In the genomic region with DNA sequence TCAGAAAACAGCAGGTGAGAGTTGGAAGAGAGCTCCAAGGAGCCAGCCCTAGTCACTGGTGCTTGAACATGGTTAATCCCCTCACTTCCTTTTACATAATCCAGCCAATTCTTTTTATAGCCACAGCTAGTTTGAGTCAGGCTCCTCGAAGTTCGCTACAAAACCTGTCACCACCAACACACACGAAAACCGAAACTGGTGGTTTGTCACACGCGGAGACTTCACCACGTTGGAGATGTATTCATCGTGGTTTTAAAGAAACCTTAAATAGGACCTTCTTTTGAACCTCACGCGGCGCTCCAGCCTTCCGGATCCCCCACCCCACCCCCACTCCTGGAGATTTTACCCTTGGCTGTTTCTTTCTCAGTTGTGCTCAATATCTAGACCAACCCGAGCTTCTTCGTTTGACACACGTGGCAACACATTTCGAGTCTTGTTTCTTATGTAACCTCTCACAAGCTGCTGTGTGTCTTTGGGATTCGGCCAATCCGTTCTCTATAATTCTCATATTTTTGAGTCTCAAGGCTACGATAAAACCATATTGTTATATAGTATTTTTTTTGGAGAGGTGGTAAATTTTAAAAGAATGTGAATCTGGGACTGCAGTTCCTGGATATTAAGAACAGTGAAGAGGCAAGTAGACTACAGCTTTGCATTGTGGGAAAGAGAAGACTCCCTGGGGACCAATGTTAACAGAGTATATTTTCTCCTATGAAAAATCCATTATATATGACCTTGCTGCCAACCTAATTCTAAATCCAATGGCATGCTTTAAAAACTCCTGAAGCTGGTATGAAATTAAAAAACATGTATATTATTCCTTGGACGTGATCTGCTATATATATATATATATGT, we compare ENCODE assay signal across 7 mouse cellular contexts. TPM values are rescaled to one million over a fixed set of nuclear protein-coding genes. Genes with fewer than 3 reads are reported as not detected.
DNase-seq lines count a peak whose midpoint lies in the region; ATAC-seq and TF ChIP-seq lines count a peak whose summit lies in the region.

No protein-coding gene starts in this region.

- H3K4me1 ChIP-seq in forebrain, postnatal 0 days (ENCODE audit: insufficient read depth): no peaks in the 10 kb centered on the region
- H3K4me1 ChIP-seq in hindbrain, embryonic 12.5 days: no peaks in the 10 kb centered on the region
- H3K4me1 ChIP-seq in midbrain, embryonic 12.5 days: no peaks in the 10 kb centered on the region

- no peak for TF ChIP-seq POLR2A in brain, embryonic 14.5 days (IDR thresholded peaks at IDR 0.05; ENCODE audit: borderline replicate concordance, extremely low read depth, insufficient read depth, insufficient read length, poor library complexity, severe bottlenecking)

- H3K27me3 ChIP-seq in forebrain, postnatal 0 days (ENCODE audit: insufficient read depth, low read length): no peaks in the 10 kb centered on the region
- H3K27me3 ChIP-seq in hindbrain, embryonic 12.5 days: no peaks in the 10 kb centered on the region
- H3K27me3 ChIP-seq in midbrain, embryonic 12.5 days: no peaks in the 10 kb centered on the region

- H3K4me2 ChIP-seq in forebrain, postnatal 0 days (ENCODE audit: low read depth): peak overlapping the region; percentile 47
- peak overlapping the region; percentile 33; the same call in 1 of the 2 replicates for H3K4me2 ChIP-seq in hindbrain, embryonic 12.5 days (replicated peaks)
- H3K4me2 ChIP-seq in midbrain, embryonic 12.5 days (replicated peaks): peak overlapping the region; percentile 48

- peak overlapping the region; percentile 17; the same call in 1 of the 2 replicates for H3K4me3 ChIP-seq in forebrain, postnatal 0 days (ENCODE audit: low read depth, low read length)
- no peak overlapping the region for H3K4me3 ChIP-seq in hindbrain, embryonic 12.5 days
- H3K4me3 ChIP-seq in midbrain, embryonic 12.5 days: peak overlapping the region; percentile 14; the same call in 1 of the 2 replicates

- H3K36me3 ChIP-seq in forebrain, postnatal 0 days (ENCODE audit: insufficient read depth): no peaks in the 10 kb centered on the region
- H3K36me3 ChIP-seq in hindbrain, embryonic 12.5 days: no peaks in the 10 kb centered on the region
- no peaks in the 10 kb centered on the region for H3K36me3 ChIP-seq in midbrain, embryonic 12.5 days

- ATAC-seq in forebrain, postnatal 0 days: peak; percentile 62
- no peak for ATAC-seq in hindbrain, embryonic 12.5 days (ENCODE audit: low FRiP score)
- no peak for ATAC-seq in midbrain, embryonic 12.5 days (ENCODE audit: low FRiP score, low read depth)

- 0 out of 2 replicates have a peak overlapping the region, but pooled peaks have one; percentile 4 for H3K27ac ChIP-seq in forebrain, postnatal 0 days (ENCODE audit: low read depth, low read length)
- no peak overlapping the region for H3K27ac ChIP-seq in hindbrain, embryonic 12.5 days
- no peak overlapping the region for H3K27ac ChIP-seq in midbrain, embryonic 12.5 days (replicated peaks)

- 26% methylated on average over 20 of the region's 20 CpGs for WGBS in forebrain, postnatal 0 days
- WGBS in hindbrain, embryonic 12.5 days: 49% methylated on average over 20 of the region's 20 CpGs
- WGBS in midbrain, embryonic 12.5 days: 34% methylated on average over 20 of the region's 20 CpGs

- DNase-seq in CD8-positive naive resting alpha-beta T cell, adult 2 months (ENCODE audit: low read depth in 2 of 2, low spot score in 2 of 2): peak; percentile 6 to 17
- DNase-seq in brain, embryonic 14.5 days (ENCODE audit: low read depth): peak; percentile 29
- DNase-seq in forebrain, postnatal 0 days: peak; percentile 37
- DNase-seq in left cerebral cortex, adult 18-20 months (ENCODE audit: low spot score in 2 of 2): peak; percentile 56 to 75
- peak; percentile 89 for DNase-seq in telencephalon, adult 2 months (ENCODE audit: low read depth, low spot score)

- H3K9me3 ChIP-seq in forebrain, postnatal 0 days (ENCODE audit: low read length): no peaks in the 10 kb centered on the region
- no peaks in the 10 kb centered on the region for H3K9me3 ChIP-seq in hindbrain, embryonic 12.5 days (replicated peaks)
- no peaks in the 10 kb centered on the region for H3K9me3 ChIP-seq in midbrain, embryonic 12.5 days

- TF ChIP-seq CTCF in brain, embryonic 14.5 days (IDR thresholded peaks at IDR 0.05; ENCODE audit: borderline replicate concordance, extremely low read depth, insufficient read depth, insufficient read length): no peak
- no peak for TF ChIP-seq CTCF in forebrain, postnatal 0 days (IDR thresholded peaks at IDR 0.05; ENCODE audit: low read depth)

- H3K9ac ChIP-seq in forebrain, postnatal 0 days: no peak overlapping the region
- H3K9ac ChIP-seq in hindbrain, embryonic 12.5 days: no peak overlapping the region
- no peak overlapping the region for H3K9ac ChIP-seq in midbrain, embryonic 12.5 days (replicated peaks)

RNA-seq across cellular contexts. Expression of gene Zdhhc17, which starts 21.8 kb away (rescaled TPM):
- polyA plus RNA-seq in brain, embryonic 14.5 days (2012; rRNA removed): 83.4 and 90.8 TPM in 2 replicates
- 66.9 and 71.6 TPM in 2 replicates for total RNA-seq in forebrain, postnatal 0 days (2014; rRNA removed)
- polyA plus RNA-seq in forebrain, postnatal 0 days (2015; fragmentation: Nextera tagmentation; extraction: Ambion mirVana): 31.1 and 41.7 TPM in 2 replicates
- polyA plus RNA-seq in hindbrain, embryonic 12.5 days (2016; fragmentation: Nextera tagmentation; extraction: Ambion mirVana): 45.1 and 48.1 TPM in 2 replicates
- total RNA-seq in left cerebral cortex, adult 18-20 months (2021): 100 to 1,000 TPM; 115 to 121 TPM
- 47.9 and 50.6 TPM in 2 replicates for polyA plus RNA-seq in midbrain, embryonic 12.5 days (2016; fragmentation: Nextera tagmentation; extraction: Ambion mirVana)

Comparison
In these comparisons a context has a peak if more than half of its experiments do, and no peak if none do; other contexts are left out.
1. DNase-seq: peak in every context shown above with its lines; median percentile 89 in telencephalon, adult 2 months; 66 in left cerebral cortex, adult 18-20 months; 37 in forebrain, postnatal 0 days; 29 in brain, embryonic 14.5 days; 12 in CD8-positive naive resting alpha-beta T cell, adult 2 months.